In genomic region chr5:150049946-150050345, GRCm38 (mm10) we compare ENCODE assay signal across 10 mouse cellular contexts. TPM values are rescaled to one million over a fixed set of nuclear protein-coding genes. Genes with fewer than 3 reads are reported as not detected.
DNase-seq lines count a peak whose midpoint lies in the region; ATAC-seq and TF ChIP-seq lines count a peak whose summit lies in the region.
"Had no signal": no experiment of that assay in that cellular context is flagged by ENCODE, and none has a peak within 500 bp of the region (broad histone marks: within the 10 kb centered on the region; RNA-seq: fewer than 3 reads in every experiment).

No protein-coding gene starts in this region.

- ATAC-seq in cerebellum, adult (ENCODE audit: insufficient number of reproducible peaks, low FRiP score, low TSS enrichment) = no peak
- ATAC-seq in embryonic facial prominence, embryonic 11.5 days (replicated peaks; ENCODE audit: insufficient number of reproducible peaks, low FRiP score, low TSS enrichment, low read depth) = no peak
- ATAC-seq in forebrain, embryonic 12.5 days (ENCODE audit: low FRiP score) = no peak

- TF ChIP-seq CTCF in cerebellum, adult 2 months (IDR thresholded peaks at IDR 0.05; ENCODE audit: borderline replicate concordance, insufficient read depth, low read depth, low read length) = peak; percentile 30; the same call in 1 of the 2 replicates

- TF ChIP-seq POLR2A in cerebellum, adult 2 months (IDR thresholded peaks at IDR 0.05; ENCODE audit: borderline replicate concordance, insufficient read depth, low read length) = no peak

- H3K4me3 ChIP-seq in cerebellum, adult 2 months (replicated peaks; ENCODE audit: insufficient read depth, low read depth, low read length) = no peak overlapping the region
- H3K4me3 ChIP-seq in embryonic facial prominence, embryonic 11.5 days (ENCODE audit: low read depth, low read length) = no peak overlapping the region
- no peak overlapping the region for H3K4me3 ChIP-seq in forebrain, embryonic 12.5 days (replicated peaks)
- H3K4me3 ChIP-seq: liver, embryonic 13.5 days had no signal

- H3K27me3 ChIP-seq in cerebellum, adult 2 months (ENCODE audit: control insufficient read depth, insufficient read depth, low read length) = no peaks in the 10 kb centered on the region
- H3K27me3 ChIP-seq in embryonic facial prominence, embryonic 11.5 days (ENCODE audit: control insufficient read depth, insufficient read depth, low read length) = no peaks in the 10 kb centered on the region
- H3K27me3 ChIP-seq in forebrain, embryonic 12.5 days = no peaks in the 10 kb centered on the region
- H3K27me3 ChIP-seq: liver, embryonic 13.5 days had no signal

- no peaks in the 10 kb centered on the region for H3K9me3 ChIP-seq in embryonic facial prominence, embryonic 11.5 days (replicated peaks; ENCODE audit: control insufficient read depth, low read length)
- no peaks in the 10 kb centered on the region for H3K9me3 ChIP-seq in forebrain, embryonic 12.5 days
- H3K9me3 ChIP-seq: liver, embryonic 13.5 days had no signal

- H3K4me2 ChIP-seq in embryonic facial prominence, embryonic 11.5 days (ENCODE audit: low read depth, low read length) = no peak overlapping the region
- H3K4me2 ChIP-seq in forebrain, embryonic 12.5 days = no peak overlapping the region
- H3K4me2 ChIP-seq: liver, embryonic 13.5 days had no signal

- no peaks in the 10 kb centered on the region for H3K4me1 ChIP-seq in cerebellum, adult 2 months (ENCODE audit: control insufficient read depth, insufficient read depth, low read length)
- H3K4me1 ChIP-seq in embryonic facial prominence, embryonic 11.5 days (ENCODE audit: control insufficient read depth, insufficient read depth, low read length) = no peaks in the 10 kb centered on the region
- H3K4me1 ChIP-seq in forebrain, embryonic 12.5 days = no peaks in the 10 kb centered on the region
- H3K4me1 ChIP-seq: liver, embryonic 13.5 days had no signal

- WGBS in cerebellum, adult 2 months = 53% methylated on average over 7 of the region's 7 CpGs
- WGBS in embryonic facial prominence, embryonic 11.5 days = 56% methylated on average over 7 of the region's 7 CpGs
- WGBS in forebrain, embryonic 12.5 days = 57% methylated on average over 7 of the region's 7 CpGs

- no peak for DNase-seq in cerebellum, adult 2 months
- peak; percentile 20 for DNase-seq in layer of hippocampus, adult 11-12 months (ENCODE audit: low spot score)
- no peak for DNase-seq in layer of hippocampus, adult 9-11 months
- peak; percentile 7 for DNase-seq in MEL-GATA-1-ER (ENCODE audit: extremely low read depth, low read depth)
- peak; percentile 14 for DNase-seq in embryonic facial prominence, embryonic 11.5 days (ENCODE audit: low spot score)
- DNase-seq in retina, embryonic 14.5 days (ENCODE audit: low spot score) = peak; percentile 41
- DNase-seq: liver, embryonic 13.5 days had no signal

- no peak overlapping the region for H3K27ac ChIP-seq in cerebellum, adult 2 months (ENCODE audit: insufficient read depth, low read length)
- H3K27ac ChIP-seq in embryonic facial prominence, embryonic 11.5 days (replicated peaks; ENCODE audit: low read depth, low read length) = no peak overlapping the region
- no peak overlapping the region for H3K27ac ChIP-seq in forebrain, embryonic 12.5 days
- H3K27ac ChIP-seq: liver, embryonic 13.5 days had no signal

- H3K9ac ChIP-seq in embryonic facial prominence, embryonic 11.5 days (replicated peaks; ENCODE audit: low read length) = no peak overlapping the region
- no peak overlapping the region for H3K9ac ChIP-seq in forebrain, embryonic 12.5 days
- H3K9ac ChIP-seq: liver, embryonic 13.5 days had no signal

- no peaks in the 10 kb centered on the region for H3K36me3 ChIP-seq in embryonic facial prominence, embryonic 11.5 days (replicated peaks; ENCODE audit: control insufficient read depth, insufficient read depth, low read depth, low read length)
- H3K36me3 ChIP-seq in forebrain, embryonic 12.5 days (replicated peaks) = no peaks in the 10 kb centered on the region
- H3K36me3 ChIP-seq: liver, embryonic 13.5 days had no signal

RNA-seq across cellular contexts. Expression of gene Rxfp2, which starts 31.5 kb away (rescaled TPM):
- polyA plus RNA-seq in cerebellum, adult 2 months (2012; rRNA removed) = 0.16 and 0.23 TPM in 2 replicates
- polyA plus RNA-seq in embryonic facial prominence, embryonic 11.5 days (2014; fragmentation: Nextera tagmentation; extraction: Ambion mirVana) = 0.41 TPM in 1 of 2 replicates, not detected in the other
- 0.22 and 0.47 TPM in 2 replicates for polyA plus RNA-seq in forebrain, embryonic 12.5 days (2016; fragmentation: Nextera tagmentation; extraction: Ambion mirVana)
- polyA plus RNA-seq: C2C12 had no signal

Comparison
In these comparisons a context has a peak if more than half of its experiments do, and no peak if none do; other contexts are left out.
1. DNase-seq: peak in layer of hippocampus, adult 11-12 months (single experiment), MEL-GATA-1-ER (single experiment), embryonic facial prominence, embryonic 11.5 days (single experiment) and retina, embryonic 14.5 days (single experiment); none in cerebellum, adult 2 months (0 of 2) and layer of hippocampus, adult 9-11 months (single experiment).